Mouse (Mus musculus) heart, postnatal 14 days (tissue): Measurements from ENCODE around the gene Pou6f1. TPM values are rescaled to one million over a fixed set of nuclear protein-coding genes. Genes with fewer than 3 reads are reported as not detected.
A peak's percentile ranks its signal among the peaks of the same experiment; 100 is the strongest.

Experiments used
- DNase-seq, 2 experiments: peaks; one replicate each; pipeline ENCODE4 v3.0.0; 2021 to 2022
- intact Hi-C: fragments of 180-260 bp; cut with DNase I; formaldehyde crosslinking; loops from one replicate; pipeline ENCODE4 v1.15.1; 2025
- microRNA-seq, 2 experiments: library from miRNA; unstranded; fragments of <30 nt; microRNA quantifications; one replicate each; pipeline ENCODE4 v1.2.0; 2021 to 2022
- total RNA-seq, 2 experiments: library from RNA; stranded (reverse); gene quantifications; 2 replicates each; pipeline ENCODE4 v1.2.3; 2021

Pou6f1 gene
- total RNA-seq, 2 experiments from 2014 or later = 13.2 to 14.6 TPM

- intact Hi-C loops = loop anchor here (2.0 to 10.0 kb wide), 2 partner anchors 73 to 145 kb away; partner anchors contain the start of gene Cela1
Measured at GRCm38 (mm10) chr15:100539411-100539810, 60.4 kb downstream of the Pou6f1 start.

GRCm38 (mm10) chr15:100537913-100538312, 61.9 kb downstream of the Pou6f1 start:
- peak in 1 of 2 experiments; percentile 39 for DNase-seq
- intact Hi-C loops = loop anchor here (2.0 to 10.0 kb wide), 2 partner anchors 75 to 147 kb away; partner anchors contain the start of gene Cela1

More at GRCm38 (mm10) chr15:100539411-100539810, 60.4 kb downstream of the Pou6f1 start:
- DNase-seq = no peak

GRCm38 (mm10) chr15:100527900-100528299, 71.9 kb downstream of the Pou6f1 start:
- DNase-seq = no peak
- intact Hi-C loops = no loop called here

GRCm38 (mm10) chr15:100525405-100525804, 74.4 kb downstream of the Pou6f1 start:
- intact Hi-C loops = no loop called here
- DNase-seq = no peak

Small RNA genes within 50 kb of the gene (microRNA-seq; reads per million reads assigned to microRNA genes)
- 0 reads per million in 2 experiments for gene Mir6961

Other genes with a start within 250 kb of the Pou6f1 start
- not detected for gene Methig1, start 246.8 kb downstream of the Pou6f1 start, total RNA-seq
- gene Mettl7a2, start 246.8 kb downstream of the Pou6f1 start, total RNA-seq = 1 to 10 TPM in 1 of 2 experiments, under 1 TPM in 1; 0.68 to 1.1 TPM
- gene Higd1c, start 235.4 kb downstream of the Pou6f1 start, total RNA-seq = not detected
- gene Gm5475, start 177.8 kb downstream of the Pou6f1 start, total RNA-seq = not detected
- gene Slc11a2, start 174.9 kb downstream of the Pou6f1 start, total RNA-seq = 10 to 100 TPM; 53.6 to 58.2 TPM
- 10 to 100 TPM; 12.8 to 20.4 TPM for gene Letmd1, start 131.0 kb downstream of the Pou6f1 start, total RNA-seq
- gene Csrnp2, start 104.5 kb downstream of the Pou6f1 start, total RNA-seq = 1 to 10 TPM; 3.1 to 3.2 TPM
- gene Tfcp2, start 48.0 kb downstream of the Pou6f1 start, total RNA-seq = 10 to 100 TPM; 14.3 to 15.8 TPM
- 100 to 1,000 TPM; 146 to 158 TPM for gene Dazap2, start 15.4 kb upstream of the Pou6f1 start, total RNA-seq
- gene Smagp, start 37.0 kb upstream of the Pou6f1 start, total RNA-seq = 10 to 100 TPM; 14.8 to 17.1 TPM
- 1 to 10 TPM; 1.8 to 3.9 TPM for gene Bin2, start 69.6 kb upstream of the Pou6f1 start, total RNA-seq
- 1 to 10 TPM in 1 of 2 experiments, under 1 TPM in 1; 0.51 to 1.1 TPM for gene Cela1, start 87.9 kb upstream of the Pou6f1 start, total RNA-seq
- 1 to 10 TPM; 1.5 to 1.8 TPM for gene Galnt6, start 129.4 kb upstream of the Pou6f1 start, total RNA-seq
- gene Slc4a8, start 161.8 kb upstream of the Pou6f1 start, total RNA-seq = 1 to 10 TPM; 4.4 to 6.9 TPM